ENCODE assay signal across 15 mouse cellular contexts in genomic region chrX:21484414-21484813, GRCm38 (mm10). TPM values are rescaled to one million over a fixed set of nuclear protein-coding genes. Genes with fewer than 3 reads are reported as not detected.
DNase-seq lines count a peak whose midpoint lies in the region; ATAC-seq and TF ChIP-seq lines count a peak whose summit lies in the region.
"Had no signal": no experiment of that assay in that cellular context is flagged by ENCODE, and none has a peak within 500 bp of the region (broad histone marks: within the 10 kb centered on the region; RNA-seq: fewer than 3 reads in every experiment).

TSS of gene Agtr2 (plus strand) at chrX:21484544.

- H3K4me3 ChIP-seq in kidney, postnatal 0 days (replicated peaks; ENCODE audit: low read depth, low read length) = 0 out of 2 replicates have a peak within 1 kb of the TSS, but pooled peaks have one; percentile 5
- peak within 1 kb of the TSS; percentile 3; the same call in 1 of the 2 replicates for H3K4me3 ChIP-seq in stomach, embryonic 14.5 days (ENCODE audit: low read depth, low read length)
- H3K4me3 ChIP-seq: heart, embryonic 13.5 days; liver, embryonic 15.5 days; neural tube, embryonic 12.5 days had no signal

- no peak for TF ChIP-seq POLR2A in brain, embryonic 14.5 days (IDR thresholded peaks at IDR 0.05; ENCODE audit: borderline replicate concordance, extremely low read depth, insufficient read depth, insufficient read length, poor library complexity, severe bottlenecking)

- H3K36me3 ChIP-seq in kidney, postnatal 0 days (ENCODE audit: insufficient read depth, low read length) = no peaks in the 10 kb centered on the region
- H3K36me3 ChIP-seq in stomach, embryonic 14.5 days (ENCODE audit: control insufficient read depth, insufficient read depth, low read length) = no peaks in the 10 kb centered on the region
- H3K36me3 ChIP-seq: G1E; heart, embryonic 13.5 days; liver, embryonic 15.5 days; neural tube, embryonic 12.5 days had no signal

- DNase-seq in frontal cortex, postnatal 25 days (ENCODE audit: low spot score in 2 of 2) = no peak
- peak; percentile 34 for DNase-seq in kidney, postnatal 0 days (ENCODE audit: low spot score)
- no peak for DNase-seq in kidney, adult 11 months
- DNase-seq in brain, embryonic 14.5 days (ENCODE audit: low read depth) = peak; percentile 1
- no peak for DNase-seq in left cerebral cortex, postnatal 4 days
- DNase-seq: cerebellum, adult 11-12 months; layer of hippocampus, adult 9-11 months had no signal

- H3K27ac ChIP-seq in kidney, postnatal 0 days = no peak within 1 kb of the TSS
- H3K27ac ChIP-seq in stomach, embryonic 14.5 days (ENCODE audit: low read length) = no peak within 1 kb of the TSS
- H3K27ac ChIP-seq: heart, embryonic 13.5 days; liver, embryonic 15.5 days; neural tube, embryonic 12.5 days had no signal

- H3K27me3 ChIP-seq in kidney, postnatal 0 days (ENCODE audit: insufficient read depth, low read length) = no peaks in the 10 kb centered on the region
- no peaks in the 10 kb centered on the region for H3K27me3 ChIP-seq in stomach, embryonic 14.5 days (ENCODE audit: control insufficient read depth, insufficient read depth, low read length)
- H3K27me3 ChIP-seq: heart, embryonic 13.5 days; liver, embryonic 15.5 days; neural tube, embryonic 12.5 days had no signal

- WGBS in kidney, postnatal 0 days = 58% methylated on average over 5 of the region's 5 CpGs
- 57% methylated on average over 5 of the region's 5 CpGs for WGBS in stomach, embryonic 14.5 days

- H3K4me2 ChIP-seq in kidney, postnatal 0 days (ENCODE audit: low read length) = peak within 1 kb of the TSS; percentile 31; the same call in 1 of the 2 replicates
- H3K4me2 ChIP-seq in stomach, embryonic 14.5 days (replicated peaks; ENCODE audit: low read depth, low read length) = no peak within 1 kb of the TSS
- H3K4me2 ChIP-seq: heart, embryonic 13.5 days; liver, embryonic 15.5 days; neural tube, embryonic 12.5 days had no signal

- TF ChIP-seq CTCF in kidney, postnatal 0 days (IDR thresholded peaks at IDR 0.05; ENCODE audit: low read depth) = no peak
- TF ChIP-seq CTCF in brain, embryonic 14.5 days (IDR thresholded peaks at IDR 0.05; ENCODE audit: borderline replicate concordance, extremely low read depth, insufficient read depth, insufficient read length) = no peak

- no peaks in the 10 kb centered on the region for H3K9me3 ChIP-seq in kidney, postnatal 0 days (replicated peaks; ENCODE audit: low read length)
- H3K9me3 ChIP-seq in stomach, embryonic 14.5 days (ENCODE audit: control insufficient read depth, low read depth, low read length) = no peaks in the 10 kb centered on the region
- H3K9me3 ChIP-seq: G1E; liver, embryonic 15.5 days; neural tube, embryonic 12.5 days had no signal

- no peaks in the 10 kb centered on the region for H3K4me1 ChIP-seq in kidney, postnatal 0 days (replicated peaks; ENCODE audit: insufficient read depth, low read length)
- H3K4me1 ChIP-seq in stomach, embryonic 14.5 days (ENCODE audit: control insufficient read depth, insufficient read depth, low read length) = no peaks in the 10 kb centered on the region
- H3K4me1 ChIP-seq: heart, embryonic 13.5 days; liver, embryonic 15.5 days; neural tube, embryonic 12.5 days had no signal

- peak; percentile 74 for ATAC-seq in frontal cortex, adult (ENCODE audit: low TSS enrichment)
- ATAC-seq in kidney, postnatal 0 days (replicated peaks; ENCODE audit: low FRiP score, low read depth) = no peak
- ATAC-seq in stomach, embryonic 14.5 days (ENCODE audit: insufficient number of reproducible peaks, insufficient read depth, low FRiP score, low read depth) = no peak
- no peak for ATAC-seq in megakaryocyte progenitor cell, adult 5-6 weeks (replicated peaks; ENCODE audit: poor library complexity)
- ATAC-seq: activated CD4-positive, CD25-positive, alpha-beta regulatory T cell, adult 4 months had no signal

- no peak within 1 kb of the TSS for H3K9ac ChIP-seq in kidney, postnatal 0 days (ENCODE audit: low read depth, low read length)
- H3K9ac ChIP-seq in stomach, embryonic 14.5 days (replicated peaks; ENCODE audit: low read depth, low read length) = no peak within 1 kb of the TSS
- H3K9ac ChIP-seq: heart, embryonic 13.5 days; liver, embryonic 15.5 days; neural tube, embryonic 12.5 days had no signal

- intact Hi-C loops in left cerebral cortex, postnatal 4 days (cut with DNase I) = no loop called here

RNA-seq across cellular contexts. Expression of gene Agtr2, which starts in this region (rescaled TPM):
- polyA plus RNA-seq in kidney, postnatal 0 days (2015; fragmentation: Nextera tagmentation; extraction: Ambion mirVana) = 33.0 and 35.4 TPM in 2 replicates
- polyA plus RNA-seq in brain, embryonic 14.5 days (2012; rRNA removed) = 3.8 and 5.4 TPM in 2 replicates
- 30.8 and 39.1 TPM in 2 replicates for polyA plus RNA-seq in stomach, embryonic 14.5 days (2014; fragmentation: Nextera tagmentation; extraction: Ambion mirVana)
- under 1 TPM; 0.40 to 0.56 TPM for total RNA-seq in left cerebral cortex, postnatal 4 days (2021)
- total RNA-seq in megakaryocyte progenitor cell, adult 5-6 weeks (2015) = not detected in 2 replicates
- not detected in 2 replicates for total RNA-seq in megakaryocyte progenitor cell, adult 5-6 weeks (2017)
- polyA plus RNA-seq: activated CD4-positive, CD25-positive, alpha-beta regulatory T cell, adult 4 months; G1E had no signal

Comparison
In these comparisons a context has a peak if more than half of its experiments do, and no peak if none do; other contexts are left out.
1. DNase-seq: peak in kidney, postnatal 0 days (single experiment) and brain, embryonic 14.5 days (single experiment); none in frontal cortex, postnatal 25 days (0 of 2), kidney, adult 11 months (single experiment) and left cerebral cortex, postnatal 4 days (single experiment).